Mouse (Mus musculus) CH12.LX (cell line): ENCODE measurements around the gene Mttp. TPM values are rescaled to one million over a fixed set of nuclear protein-coding genes. Genes with fewer than 3 reads are reported as not detected.
A peak's percentile ranks its signal among the peaks of the same experiment; 100 is the strongest.

Experiments used
- DNase-seq: peaks from one replicate; pipeline ENCODE4 v3.0.0-alpha.2; 2013; ENCODE audit errors: extremely low read depth
- H3K27ac ChIP-seq: 2 replicates; pipeline ENCODE4 v1.5.1; 2012; ENCODE audit warnings: low read depth, mild to moderate bottlenecking, control low read depth, moderate library complexity; ENCODE audit not compliant: insufficient read depth
- H3K27me3 ChIP-seq: replicated peaks from 2 replicates; pipeline ENCODE3; 2012; ENCODE audit warnings: inconsistent platforms
- H3K36me3 ChIP-seq, 2 experiments: replicated peaks in 1 of 2; 2 replicates each; pipeline versions ENCODE3 to v1.6.1; 2012; ENCODE audit warnings: inconsistent platforms in 1 of 2, low read length in 1 of 2, mild to moderate bottlenecking in 1 of 2, mixed read lengths in 1 of 2, moderate library complexity in 1 of 2; ENCODE audit not compliant: control insufficient read depth in 1 of 2, insufficient read depth in 1 of 2
- H3K4me1 ChIP-seq, 2 experiments: 2 replicates each; pipeline ENCODE4 v1.6.1; 2012; ENCODE audit warnings: inconsistent platforms in 1 of 2, moderate library complexity in 1 of 2; ENCODE audit not compliant: insufficient read depth in 2 of 2, control insufficient read depth in 1 of 2
- H3K4me2 ChIP-seq: 2 replicates; pipeline ENCODE4 v1.6.1; 2012; ENCODE audit warnings: low read depth, mild to moderate bottlenecking, control low read depth; ENCODE audit not compliant: poor library complexity, insufficient read depth, severe bottlenecking
- H3K4me3 ChIP-seq, 3 experiments: fragments of 150-350 bp in 1 of 3; sonication (generic) in 1 of 3; replicated peaks in 1 of 3; 2 replicates each; pipeline versions ENCODE3 to v1.5.1; 2011 to 2012; ENCODE audit warnings: low read depth in 2 of 3, low read length in 2 of 3, mild to moderate bottlenecking in 2 of 3, moderate library complexity in 2 of 3, control low read depth in 1 of 3, improper control_type of control experiment in 1 of 3, inconsistent platforms in 1 of 3, mixed read lengths in 1 of 3; ENCODE audit not compliant: poor library complexity in 1 of 3
- H3K79me2 ChIP-seq: replicated peaks from 2 replicates; pipeline ENCODE4 v1.6.1; 2012; ENCODE audit warnings: mild to moderate bottlenecking, moderate library complexity; ENCODE audit not compliant: control insufficient read depth, poor library complexity, insufficient read depth, severe bottlenecking; ENCODE audit errors: extremely low read depth
- H3K9ac ChIP-seq: 2 replicates; pipeline ENCODE4 v1.6.1; 2012; ENCODE audit warnings: low read depth, mild to moderate bottlenecking, control low read depth, moderate library complexity; ENCODE audit not compliant: insufficient read depth
- H3K9me3 ChIP-seq: replicated peaks from 2 replicates; pipeline ENCODE3; 2012; ENCODE audit warnings: low read length, inconsistent platforms, mixed read lengths
- BHLHE40 ChIP-seq: IDR thresholded peaks from 2 replicates; pipeline ENCODE4 v1.6.1; 2011; ENCODE audit warnings: mild to moderate bottlenecking, low read depth, low read length, improper control_type of control experiment
- CHD1 ChIP-seq: IDR thresholded peaks from 2 replicates; pipeline ENCODE4 v1.6.1; 2012; ENCODE audit warnings: low read depth, low read length, improper control_type of control experiment, inconsistent platforms
- CHD2 ChIP-seq: IDR thresholded peaks from 2 replicates; pipeline ENCODE4 v1.6.1; 2011; ENCODE audit warnings: low read length, improper control_type of control experiment
- E2F4 ChIP-seq: IDR thresholded peaks from 2 replicates; pipeline ENCODE4 v1.6.1; 2011; ENCODE audit warnings: low read depth, low read length, improper control_type of control experiment; ENCODE audit not compliant: insufficient replicate concordance
- ETS1 ChIP-seq: conservative IDR thresholded peaks from 2 replicates; pipeline ENCODE4 v1.6.1; 2012; ENCODE audit warnings: low read depth, mild to moderate bottlenecking, inconsistent platforms, low read length, improper control_type of control experiment, moderate library complexity
- GABPA ChIP-seq: IDR thresholded peaks from 2 replicates; pipeline ENCODE4 v1.6.1; 2012; ENCODE audit warnings: low read depth, low read length, improper control_type of control experiment, inconsistent platforms; ENCODE audit not compliant: insufficient replicate concordance
- HCFC1 ChIP-seq: IDR thresholded peaks from 2 replicates; pipeline ENCODE4 v1.6.1; 2012; ENCODE audit warnings: low read depth, mild to moderate bottlenecking, inconsistent platforms, low read length, improper control_type of control experiment
- JUN ChIP-seq: IDR thresholded peaks from 2 replicates; pipeline ENCODE4 v1.6.1; 2011; ENCODE audit warnings: low read depth, mild to moderate bottlenecking, low read length, improper control_type of control experiment, moderate library complexity; ENCODE audit not compliant: insufficient read depth
- MAZ ChIP-seq: IDR thresholded peaks from 2 replicates; pipeline ENCODE4 v1.6.1; 2012; ENCODE audit warnings: low read depth, mild to moderate bottlenecking, inconsistent platforms, low read length, improper control_type of control experiment, moderate library complexity
- MEF2A ChIP-seq: IDR thresholded peaks from 2 replicates; pipeline ENCODE4 v1.6.1; 2014; ENCODE audit warnings: low read depth, mild to moderate bottlenecking, inconsistent platforms, low read length, improper control_type of control experiment, borderline replicate concordance
- NELFE ChIP-seq: IDR thresholded peaks from 2 replicates; pipeline ENCODE4 v1.6.1; 2011; ENCODE audit warnings: low read depth, low read length, improper control_type of control experiment
- PAX5 ChIP-seq: IDR thresholded peaks from 2 replicates; pipeline ENCODE4 v1.6.1; 2012; ENCODE audit warnings: low read length, inconsistent platforms, mixed read lengths
- POLR2AphosphoS2 ChIP-seq: IDR thresholded peaks from 2 replicates; pipeline ENCODE4 v1.6.1; 2011; ENCODE audit warnings: low read depth, low read length, improper control_type of control experiment
- TBP ChIP-seq: conservative IDR thresholded peaks from 2 replicates; pipeline ENCODE4 v1.6.1; 2011; ENCODE audit warnings: low read depth, low read length, improper control_type of control experiment
- ZKSCAN1 ChIP-seq: IDR thresholded peaks from 2 replicates; pipeline ENCODE4 v1.6.1; 2012; ENCODE audit warnings: low read depth, inconsistent platforms, low read length, improper control_type of control experiment, borderline replicate concordance
- ZMIZ1 ChIP-seq: IDR thresholded peaks from 2 replicates; pipeline ENCODE4 v1.6.1; 2012; ENCODE audit warnings: low read depth, mild to moderate bottlenecking, inconsistent platforms, low read length, improper control_type of control experiment
- dilution Hi-C: fragments of 300-500 bp; cut with MboI; formaldehyde crosslinking; loops from 2 replicates; pipeline ENCODE4 v1.14.3; 2020; ENCODE audit warnings: low sequenced_read_pairs; ENCODE audit not compliant: extremely low pct_unique_long_range_greater_than_20kb, extremely low pct_ligation_motif_present
- in situ Hi-C: fragments of 300-500 bp; cut with MboI; formaldehyde crosslinking; loops from 3 replicates; pipeline ENCODE4 v1.14.3; 2019; ENCODE audit warnings: low sequenced_read_pairs, low pct_ligation_motif_present, low pct_unique_long_range_greater_than_20kb, mixed read lengths
- polyA plus RNA-seq: library from polyadenylated mRNA; unstranded; fragments of >175 nt; gene quantifications from 2 replicates; pipeline ENCODE4 v1.2.1, GENCODE M21; 2012; ENCODE audit warnings: low read depth; ENCODE audit not compliant: insufficient read length
- total RNA-seq, 2 experiments: library from RNA; depleted of rRNA; stranded (reverse); fragments of 300-350 nt in 1 of 2; fragments of >200 nt in 1 of 2; gene quantifications; 2 replicates each; pipeline ENCODE4 v1.2.3; 2012 to 2014

Mttp gene
- total and polyA plus RNA-seq, 3 experiments = 4.5 to 6.3 (median 5.9) TPM

DNA sequence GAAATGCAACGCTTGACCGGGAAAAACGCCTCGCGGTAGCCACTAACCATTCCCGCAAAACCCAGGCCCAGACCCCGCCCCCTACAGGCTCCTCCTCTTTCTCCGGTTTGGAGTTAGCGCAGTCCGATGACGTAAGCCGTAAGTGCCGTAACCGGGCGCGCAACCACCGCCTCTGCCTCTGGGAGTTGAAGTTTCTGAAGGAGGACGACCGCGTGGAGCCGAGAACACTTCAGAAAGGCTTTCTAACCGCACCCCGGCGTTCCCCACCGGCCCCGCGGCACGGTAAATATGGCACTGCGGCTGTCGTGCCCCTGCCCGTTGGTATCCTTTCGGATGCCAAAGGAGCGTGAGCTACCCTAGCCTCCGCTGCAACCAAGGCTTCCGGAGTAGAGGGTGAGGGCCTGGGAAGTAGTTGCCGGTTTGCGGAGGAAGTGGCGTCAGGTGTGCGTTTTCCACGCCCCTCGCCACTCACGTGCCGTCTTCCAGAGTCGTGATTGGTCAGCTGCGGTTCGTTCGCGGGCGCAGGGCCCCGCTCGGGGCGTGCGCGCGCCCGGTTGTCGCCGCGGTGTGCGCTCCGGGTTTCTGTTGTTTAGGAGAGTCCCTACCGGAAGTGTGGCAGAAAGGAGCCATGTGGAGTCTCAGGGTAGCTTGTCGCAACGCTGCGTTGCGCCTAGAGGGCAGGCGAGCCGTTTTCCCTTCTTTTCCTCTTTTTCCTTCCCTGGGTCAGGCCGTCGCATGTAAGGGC is 1.3 kb downstream of the Mttp start, which contains the start of gene Trmt10a (continued):
- peak; percentile 84; the same call in 1 of the 2 replicates for TF ChIP-seq GABPA
- TF ChIP-seq POLR2AphosphoS2 = peak; percentile 98
- TF ChIP-seq ZKSCAN1 = no peak; the same call in 1 of the 2 replicates
- no peak for TF ChIP-seq PAX5
- no peak; the same call in 1 of the 2 replicates for TF ChIP-seq CHD1
- TF ChIP-seq HCFC1 = peak; percentile 94
- peak; percentile 71 for TF ChIP-seq MAZ
- TF ChIP-seq E2F4 = peak; percentile 74; the same call in 1 of the 2 replicates
- TF ChIP-seq JUN = peak; percentile 40; the same call in 1 of the 2 replicates
- peak; percentile 99 for TF ChIP-seq ZMIZ1
- peak; percentile 82 for TF ChIP-seq CHD2

- H3K4me1 ChIP-seq = peaks cover 5 to 26% of the 10 kb centered on the region in 2 experiments
- peak overlapping the region; percentile 96 for H3K4me2 ChIP-seq
- TF ChIP-seq POLR2AphosphoS2 (no peak), ETS1 (0 out of 2 replicates have a peak, but pooled peaks have one; percentile 6), CHD2 (peak; percentile 20; the same call in 1 of the 2 replicates), E2F4 (0 out of 2 replicates have a peak, but pooled peaks have one; percentile 29), NELFE (no peak), MAZ (no peak), CHD1 (peak; percentile 95), MEF2A (peak; percentile 28; the same call in 1 of the 2 replicates), TBP (peak; percentile 83; the same call in 1 of the 2 replicates), BHLHE40 (0 out of 2 replicates have a peak, but pooled peaks have one; percentile 3)
- dilution Hi-C loops = loop anchor here (25.0 kb wide), 1 partner anchor 356 kb away; no protein-coding TSS in a partner anchor
- H3K27me3 ChIP-seq = no peaks in the 10 kb centered on the region
- peak; percentile 28 for DNase-seq
- H3K4me3 ChIP-seq = peak overlapping the region; percentile 50 to 79 (median 66)
- in situ Hi-C loops = loop anchor here (10.0 kb wide), 1 partner anchor 278 kb away; the partner anchor contains the start of genes Dnajb14 and H2afz
- H3K9me3 ChIP-seq = peaks cover 4% of the 10 kb centered on the region
- H3K27ac ChIP-seq = no peak overlapping the region
- peaks cover 13% of the 10 kb centered on the region for H3K79me2 ChIP-seq
- peaks cover 9 to 24% of the 10 kb centered on the region in 2 experiments for H3K36me3 ChIP-seq
- peak overlapping the region; percentile 44 for H3K9ac ChIP-seq
These were observed 1.9 kb downstream of the Mttp start for GRCm38 (mm10) chr3:138142733-138143314.
